Mouse (Mus musculus): ENCODE measurements around the gene Gm9844.
"Not testable (repeated sequence)": the region's sequence is repeated elsewhere in the genome, so short reads cannot be mapped to it uniquely, and the experiment has no call there.

- TF ChIP-seq EP300, CTCF (IDR thresholded peaks at IDR 0.05; ENCODE audit: low read depth): not testable (repeated sequence)
Measured at GRCm38 (mm10) chr7:24895749-24896148, 33.7 kb downstream of the Gm9844 start.

Data from liver, embryonic 14.5 days (tissue).